Mouse (Mus musculus): ENCODE data around the gene Slc31a1. TPM values are rescaled to one million over a fixed set of nuclear protein-coding genes. Genes with fewer than 3 reads are reported as not detected.
A peak's percentile ranks its signal among the peaks of the same experiment; 100 is the strongest.

The Slc31a1 gene
- polyA plus RNA-seq, 1 experiment from 2014 or later: 46.9 TPM

GRCm38 (mm10) chr4:62395806-62396205, 35.3 kb downstream of the Slc31a1 start:
- Histone ChIP-seq H3K27me3 (ENCODE audit: insufficient read depth, poor library complexity, severe bottlenecking) (no peaks in the 10 kb centered on the region), H3K36me3 (peaks cover 86% of the 10 kb centered on the region), H3K4me3 (no peak overlapping the region), H3K4me1 (no peaks in the 10 kb centered on the region), H3K27ac (no peak overlapping the region), H3K9me3 (no peaks in the 10 kb centered on the region)
- WGBS: 70% methylated on average over 1 of the region's 1 CpGs
- no peak for DNase-seq (ENCODE audit: low spot score)

GRCm38 (mm10) chr4:62397616-62398365, 37.3 kb downstream of the Slc31a1 start:
- WGBS: 92% methylated on average over 4 of the region's 4 CpGs
- H3K36me3 ChIP-seq: peaks cover 88% of the 10 kb centered on the region

GRCm38 (mm10) chr4:62398956-62399355, 38.4 kb downstream of the Slc31a1 start:
- Histone ChIP-seq H3K27ac (no peak overlapping the region), H3K4me1 (no peaks in the 10 kb centered on the region), H3K9me3 (no peaks in the 10 kb centered on the region), H3K36me3 (peaks cover 83% of the 10 kb centered on the region), H3K4me3 (no peak overlapping the region), H3K27me3 (ENCODE audit: insufficient read depth, poor library complexity, severe bottlenecking) (no peaks in the 10 kb centered on the region)
- no peak for DNase-seq (ENCODE audit: low spot score)
- WGBS: 90% methylated on average over 3 of the region's 3 CpGs

More at GRCm38 (mm10) chr4:62397616-62398365, 37.3 kb downstream of the Slc31a1 start:
- no peaks in the 10 kb centered on the region for H3K4me1 ChIP-seq
- H3K4me3 ChIP-seq: no peak overlapping the region
- H3K27me3 ChIP-seq (ENCODE audit: insufficient read depth, poor library complexity, severe bottlenecking): no peaks in the 10 kb centered on the region
- no peaks in the 10 kb centered on the region for H3K9me3 ChIP-seq
- no peak for DNase-seq (ENCODE audit: low spot score)
- no peak overlapping the region for H3K27ac ChIP-seq

GRCm38 (mm10) chr4:62406133-62406532, 45.6 kb downstream of the Slc31a1 start:
- DNase-seq (ENCODE audit: low spot score): no peak
- Histone ChIP-seq H3K4me3 (no peak overlapping the region), H3K27me3 (ENCODE audit: insufficient read depth, poor library complexity, severe bottlenecking) (no peaks in the 10 kb centered on the region), H3K36me3 (peaks cover 34% of the 10 kb centered on the region), H3K4me1 (peaks cover 12% of the 10 kb centered on the region), H3K9me3 (no peaks in the 10 kb centered on the region), H3K27ac (no peak overlapping the region)
- WGBS: 79% methylated on average over 4 of the region's 4 CpGs

- H3K27me3 ChIP-seq (ENCODE audit: insufficient read depth, poor library complexity, severe bottlenecking): no peaks in the 10 kb centered on the region
- H3K9me3 ChIP-seq: no peaks in the 10 kb centered on the region
- WGBS: under 1% methylated on average over 35 of the region's 35 CpGs
- H3K27ac ChIP-seq: peak overlapping the region; percentile 92
- peak; percentile 87 for DNase-seq (ENCODE audit: low spot score)
- H3K4me1 ChIP-seq: peaks cover 12% of the 10 kb centered on the region
- peak overlapping the region; percentile 75 for H3K4me3 ChIP-seq
- H3K36me3 ChIP-seq: peaks cover 33% of the 10 kb centered on the region
Observed at GRCm38 (mm10) chr4:62407730-62408582, 47.4 kb downstream of the Slc31a1 start.

GRCm38 (mm10) chr4:62408601-62409282, 48.2 kb downstream of the Slc31a1 start, which contains the start of the genes Cdc26 and Prpf4:
Gene Cdc26 (minus strand): TSS chr4:62408642.
Gene Prpf4 (plus strand): TSS chr4:62408797.
- Histone ChIP-seq H3K36me3 (peaks cover 41% of the 10 kb centered on the region), H3K9me3 (no peaks in the 10 kb centered on the region), H3K4me3 (peak within 1 kb of the TSS; percentile 75), H3K27ac (peak within 1 kb of the TSS; percentile 92), H3K27me3 (ENCODE audit: insufficient read depth, poor library complexity, severe bottlenecking) (no peaks in the 10 kb centered on the region), H3K4me1 (peaks cover 12% of the 10 kb centered on the region)
- WGBS: under 1% methylated on average over 39 of the region's 39 CpGs
- peak; percentile 99 for DNase-seq (ENCODE audit: low spot score)

- peak overlapping the region; percentile 75 for H3K4me3 ChIP-seq
- peaks cover 42% of the 10 kb centered on the region for H3K36me3 ChIP-seq
- peak overlapping the region; percentile 92 for H3K27ac ChIP-seq
- no peak for DNase-seq (ENCODE audit: low spot score)
- H3K4me1 ChIP-seq: peaks cover 12% of the 10 kb centered on the region
- no peaks in the 10 kb centered on the region for H3K27me3 ChIP-seq (ENCODE audit: insufficient read depth, poor library complexity, severe bottlenecking)
- H3K9me3 ChIP-seq: no peaks in the 10 kb centered on the region
- WGBS: 47% methylated on average over 6 of the region's 6 CpGs
Observed at GRCm38 (mm10) chr4:62409615-62410014, 49.1 kb downstream of the Slc31a1 start.

- Histone ChIP-seq H3K36me3 (peaks cover 46% of the 10 kb centered on the region), H3K9me3 (no peaks in the 10 kb centered on the region), H3K4me1 (peaks cover 12% of the 10 kb centered on the region), H3K27ac (no peak overlapping the region), H3K27me3 (ENCODE audit: insufficient read depth, poor library complexity, severe bottlenecking) (no peaks in the 10 kb centered on the region), H3K4me3 (no peak overlapping the region; the same call in 1 of the 2 replicates)
- no peak for DNase-seq (ENCODE audit: low spot score)
- WGBS: 92% methylated on average over 2 of the region's 2 CpGs
Observed at GRCm38 (mm10) chr4:62410325-62410724, 49.8 kb downstream of the Slc31a1 start.

- Histone ChIP-seq H3K9me3 (no peaks in the 10 kb centered on the region), H3K36me3 (peaks cover 58% of the 10 kb centered on the region), H3K27ac (no peak overlapping the region), H3K4me1 (peaks cover 7% of the 10 kb centered on the region), H3K4me3 (no peak overlapping the region), H3K27me3 (ENCODE audit: insufficient read depth, poor library complexity, severe bottlenecking) (no peaks in the 10 kb centered on the region)
- WGBS: 93% methylated on average over 10 of the region's 10 CpGs
- no peak for DNase-seq (ENCODE audit: low spot score)
Observed at GRCm38 (mm10) chr4:62411606-62412005, 51.1 kb downstream of the Slc31a1 start.

GRCm38 (mm10) chr4:62418448-62418847, 57.9 kb downstream of the Slc31a1 start:
- no peak for DNase-seq (ENCODE audit: low spot score)
- Histone ChIP-seq H3K4me1 (no peaks in the 10 kb centered on the region), H3K36me3 (peaks cover 99% of the 10 kb centered on the region), H3K27me3 (ENCODE audit: insufficient read depth, poor library complexity, severe bottlenecking) (no peaks in the 10 kb centered on the region), H3K27ac (no peak overlapping the region), H3K4me3 (no peak overlapping the region), H3K9me3 (no peaks in the 10 kb centered on the region)
- WGBS: 94% methylated on average over 8 of the region's 8 CpGs

- Histone ChIP-seq H3K4me3 (no peak overlapping the region), H3K36me3 (peaks cover 100% of the 10 kb centered on the region), H3K27ac (no peak overlapping the region), H3K27me3 (ENCODE audit: insufficient read depth, poor library complexity, severe bottlenecking) (no peaks in the 10 kb centered on the region), H3K4me1 (no peaks in the 10 kb centered on the region), H3K9me3 (no peaks in the 10 kb centered on the region)
- 94% methylated on average over 6 of the region's 6 CpGs for WGBS
- DNase-seq (ENCODE audit: low spot score): no peak
Observed at GRCm38 (mm10) chr4:62419091-62419490, 58.6 kb downstream of the Slc31a1 start.

- H3K4me1 ChIP-seq: peaks cover 12% of the 10 kb centered on the region
- H3K9me3 ChIP-seq: no peaks in the 10 kb centered on the region
- peaks cover 50% of the 10 kb centered on the region for H3K36me3 ChIP-seq
- no peak overlapping the region for H3K4me3 ChIP-seq
- H3K27me3 ChIP-seq (ENCODE audit: insufficient read depth, poor library complexity, severe bottlenecking): peaks cover 8% of the 10 kb centered on the region; the same call in 1 of the 2 replicates
- DNase-seq (ENCODE audit: low spot score): no peak
- WGBS: 84% methylated on average over 4 of the region's 4 CpGs
- H3K27ac ChIP-seq: no peak overlapping the region
Observed at GRCm38 (mm10) chr4:62425891-62426290, 65.4 kb downstream of the Slc31a1 start.

Data from heart, embryonic 10.5 days (tissue).